Mouse (Mus musculus): Measurements from ENCODE around the gene Gsdma3.
A peak's percentile ranks its signal among the peaks of the same experiment; 100 is the strongest.

Gsdma3 gene

GRCm38 (mm10) chr11:98625611-98626410, at the start of gene Gsdma3, which contains the start of gene Gm12355:
Gene Gsdma3, plus strand, starts transcription at chr11:98626360.
Gene Gm12355, minus strand, starts transcription at chr11:98625661.
- no peak for DNase-seq

GRCm38 (mm10) chr11:98577776-98578175, 48.4 kb upstream of the Gsdma3 start:
- DNase-seq, result no peak

GRCm38 (mm10) chr11:98580301-98581121, 45.6 kb upstream of the Gsdma3 start:
- DNase-seq, result no peak

- DNase-seq, result no peak
These were observed 44.7 kb upstream of the Gsdma3 start for GRCm38 (mm10) chr11:98581286-98582029.

GRCm38 (mm10) chr11:98582030-98582388, 44.2 kb upstream of the Gsdma3 start:
- DNase-seq, result no peak

- DNase-seq, result no peak
These were observed 43.5 kb upstream of the Gsdma3 start for GRCm38 (mm10) chr11:98582551-98583264.

GRCm38 (mm10) chr11:98583265-98583552, 43.0 kb upstream of the Gsdma3 start:
- no peak for DNase-seq

- no peak for DNase-seq
These were observed 42.6 kb upstream of the Gsdma3 start for GRCm38 (mm10) chr11:98583571-98583970.

- DNase-seq, result no peak
These were observed 42.0 kb upstream of the Gsdma3 start for GRCm38 (mm10) chr11:98584146-98584545.

- DNase-seq, result no peak
These were observed 41.5 kb upstream of the Gsdma3 start for GRCm38 (mm10) chr11:98584629-98585177.

GRCm38 (mm10) chr11:98586087-98586891, 39.9 kb upstream of the Gsdma3 start:
- DNase-seq, result peak in 1 of 2 experiments; percentile 57

- DNase-seq, result peak; percentile 98 to 99
These were observed 39.1 kb upstream of the Gsdma3 start, which contains the start of gene Ormdl3 for GRCm38 (mm10) chr11:98586892-98587563. Gene Ormdl3, minus strand, starts transcription at chr11:98587368.

GRCm38 (mm10) chr11:98587684-98588546, 38.2 kb upstream of the Gsdma3 start:
- peak; percentile 52 to 65 for DNase-seq

- DNase-seq, result no peak
These were observed 37.3 kb upstream of the Gsdma3 start for GRCm38 (mm10) chr11:98588833-98589281.

GRCm38 (mm10) chr11:98589306-98589705, 36.9 kb upstream of the Gsdma3 start:
- DNase-seq, result no peak

GRCm38 (mm10) chr11:98590548-98591445, 35.4 kb upstream of the Gsdma3 start:
- peak; percentile 50 to 70 for DNase-seq

GRCm38 (mm10) chr11:98595021-98595420, 31.1 kb upstream of the Gsdma3 start:
- DNase-seq, result no peak

- DNase-seq, result no peak
These were observed 30.7 kb upstream of the Gsdma3 start for GRCm38 (mm10) chr11:98595473-98595872.

GRCm38 (mm10) chr11:98595955-98596354, 30.2 kb upstream of the Gsdma3 start:
- no peak for DNase-seq
